Mouse (Mus musculus) brain, adult 2 months (tissue): ENCODE measurements around the gene 1700013G24Rik.
"Not testable (repeated sequence)": the region's sequence is repeated elsewhere in the genome, so short reads cannot be mapped to it uniquely, and the experiment has no call there.

ENCODE experiments used
- DNase-seq: peaks from one replicate; pipeline ENCODE4 v3.0.0; 2011; ENCODE audit warnings: low read depth, low spot score

Gene 1700013G24Rik

DNA sequence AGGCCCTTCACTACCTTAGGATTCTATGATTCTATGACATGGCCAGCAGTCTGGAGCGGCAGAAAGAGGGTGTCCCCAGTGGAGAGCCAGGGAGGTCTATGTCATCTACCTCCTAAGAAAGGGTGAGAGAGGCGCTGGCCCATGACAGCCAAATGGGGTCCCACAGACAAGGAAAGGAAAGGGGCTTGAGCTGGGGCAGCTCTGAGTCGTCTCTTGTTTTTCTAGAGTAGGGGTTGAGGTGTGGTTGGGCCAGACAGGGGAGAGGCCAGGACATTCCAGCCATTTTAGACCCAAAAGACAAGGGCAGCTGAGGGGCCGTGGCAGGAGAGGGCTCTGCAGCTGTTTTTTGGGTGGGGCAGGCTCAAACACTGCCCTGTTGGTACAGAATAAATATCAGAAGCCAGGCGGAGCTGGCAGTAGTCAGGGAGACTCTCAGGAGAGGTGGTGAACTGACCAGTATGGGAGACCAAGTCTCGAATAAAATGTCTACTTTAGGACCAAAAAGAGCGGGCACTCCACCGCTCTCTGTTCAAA lies at the start of gene 1700013G24Rik:
Gene 1700013G24Rik, plus strand, starts transcription at position 51 of the 534 bp plus-strand sequence.
- DNase-seq: no peak

DNA sequence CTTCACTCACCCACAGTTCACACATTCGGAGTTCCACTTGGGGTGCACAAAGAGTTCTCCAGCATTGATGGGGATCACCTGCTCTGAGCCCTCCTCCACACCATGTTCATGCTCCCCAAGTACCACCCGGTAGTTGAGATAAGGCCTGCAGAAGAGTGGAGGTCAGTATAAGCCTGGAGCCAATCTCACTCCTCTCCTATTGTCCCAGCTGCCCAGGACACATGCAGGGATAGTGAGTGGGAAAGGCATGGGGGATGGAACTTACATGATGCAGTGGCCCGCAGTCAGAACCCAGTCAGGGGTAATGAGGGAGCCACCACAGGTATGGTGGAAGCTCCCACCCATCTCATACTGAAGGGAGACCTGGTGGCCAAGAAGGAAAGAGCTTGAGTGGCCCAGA lies 47.5 kb upstream of the 1700013G24Rik start:
- DNase-seq: no peak

- no peak for DNase-seq
These were observed 43.4 kb upstream of the 1700013G24Rik start, which contains the start of gene Cela3a for GRCm38 (mm10) chr4:137409691-137410090. Cela3a (minus strand) TSS chr4:137409791.

GRCm38 (mm10) chr4:137412185-137412709 lies 40.8 kb upstream of the 1700013G24Rik start:
- not testable (repeated sequence) for DNase-seq

DNA sequence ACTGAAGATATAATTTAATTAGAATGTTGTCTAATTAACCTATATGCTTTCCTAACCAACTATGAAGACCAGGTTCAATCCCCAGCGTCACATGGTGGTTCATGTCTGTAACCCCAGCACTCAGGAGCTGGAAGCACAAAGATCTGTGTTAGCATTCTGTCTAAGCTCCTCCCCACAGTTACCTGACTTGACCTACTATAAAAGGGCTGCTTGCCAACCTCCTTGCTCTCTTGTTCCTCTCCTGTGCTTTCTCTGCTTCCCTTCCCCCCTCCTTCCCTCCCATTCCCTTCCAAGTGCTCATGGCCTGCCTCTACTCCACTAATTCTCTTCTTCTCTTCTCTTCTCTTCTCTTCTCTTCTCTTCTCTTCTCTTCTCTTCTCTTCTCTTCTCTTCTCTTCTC lies 38.1 kb upstream of the 1700013G24Rik start:
- no peak for DNase-seq

- DNase-seq: peak; percentile 23
These were observed 35.1 kb upstream of the 1700013G24Rik start for GRCm38 (mm10) chr4:137417712-137418564.

DNA sequence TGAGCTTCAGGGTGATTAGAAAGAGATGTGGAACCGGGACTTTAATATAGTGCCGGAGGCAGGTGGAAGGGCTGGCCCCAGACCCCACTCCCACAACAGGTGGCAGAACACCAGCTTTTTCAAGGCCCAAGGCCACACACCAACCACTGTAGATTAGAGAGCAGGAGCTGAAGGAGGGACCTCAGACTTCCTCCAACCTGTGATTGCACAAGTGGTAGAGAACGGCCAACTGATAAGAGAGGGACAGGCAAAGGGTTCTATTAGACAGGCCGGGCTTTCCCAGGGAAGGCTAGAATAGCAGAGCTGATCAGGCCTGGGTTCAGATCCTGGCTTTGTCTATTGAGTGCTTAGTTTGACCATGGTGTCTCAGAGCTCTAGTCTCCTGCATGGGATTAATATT lies 22.6 kb upstream of the 1700013G24Rik start, which contains the start of gene Cela3b:
Gene Cela3b, minus strand, starts transcription at position 39 of the 400 bp plus-strand sequence.
- no peak for DNase-seq

DNA sequence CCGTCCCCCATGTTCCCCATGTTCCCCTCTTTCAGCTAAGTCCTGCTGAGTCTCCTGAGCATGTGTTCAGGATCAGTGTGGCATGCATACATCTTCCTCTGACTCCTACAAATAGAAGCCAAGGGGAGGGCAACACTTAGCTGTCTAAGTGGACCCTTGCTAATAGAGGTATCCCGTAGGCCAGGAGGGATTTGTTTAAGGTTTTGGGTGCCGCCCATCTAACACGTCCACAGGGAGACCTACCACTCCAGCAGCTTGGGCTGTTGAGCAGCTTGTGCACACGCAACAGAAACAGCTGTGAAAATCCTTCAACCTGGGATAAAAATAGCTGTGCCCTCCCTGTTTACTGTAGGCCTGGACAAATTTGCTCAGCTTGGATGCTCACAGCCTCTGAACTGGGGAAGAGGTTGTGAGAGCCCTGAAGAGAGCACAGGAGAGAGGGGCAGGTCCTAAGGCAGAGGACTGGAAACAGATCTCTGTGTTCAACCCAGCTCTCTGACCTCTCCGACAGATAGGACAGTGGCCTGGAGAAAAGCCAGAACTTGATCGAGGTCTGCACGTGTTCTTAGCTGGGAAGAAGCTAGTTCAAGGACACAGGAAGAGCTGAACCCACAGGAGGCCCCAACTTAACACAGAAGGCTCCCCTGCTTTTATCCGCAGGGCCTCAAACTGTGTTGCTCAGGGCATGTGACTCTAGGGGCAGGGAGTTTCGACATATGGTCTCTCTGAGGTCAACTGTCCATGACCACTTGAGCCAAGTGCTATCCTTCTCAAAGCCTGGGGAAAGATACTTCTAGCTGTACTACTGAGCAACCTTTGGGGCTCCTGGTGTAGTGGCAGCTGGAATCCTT lies 20.2 kb upstream of the 1700013G24Rik start:
- DNase-seq: not testable (repeated sequence)

- DNase-seq: peak; percentile 46
These were observed 16.0 kb upstream of the 1700013G24Rik start for GRCm38 (mm10) chr4:137436979-137437669.

DNA sequence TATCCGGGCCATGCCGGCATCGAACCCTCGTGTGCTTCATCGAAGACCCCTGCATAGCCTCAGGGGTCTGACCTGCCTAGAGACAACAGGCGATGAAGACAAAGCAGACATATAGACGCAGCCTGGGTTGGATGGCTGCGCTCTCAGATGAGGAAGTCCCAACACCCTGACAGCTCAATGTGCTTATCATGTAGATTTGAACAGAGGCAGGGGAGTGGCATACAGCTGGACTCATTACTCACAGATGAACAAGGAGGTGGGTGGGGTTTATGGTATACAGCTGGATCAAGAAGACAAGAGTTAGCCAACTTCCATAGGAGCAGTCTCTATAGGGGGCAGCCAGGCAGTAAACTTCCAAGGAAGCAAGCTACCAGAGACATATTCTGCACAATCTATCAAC lies 14.2 kb upstream of the 1700013G24Rik start:
- no peak for DNase-seq

GRCm38 (mm10) chr4:137441332-137441731 lies 11.8 kb upstream of the 1700013G24Rik start:
- no peak for DNase-seq

DNA sequence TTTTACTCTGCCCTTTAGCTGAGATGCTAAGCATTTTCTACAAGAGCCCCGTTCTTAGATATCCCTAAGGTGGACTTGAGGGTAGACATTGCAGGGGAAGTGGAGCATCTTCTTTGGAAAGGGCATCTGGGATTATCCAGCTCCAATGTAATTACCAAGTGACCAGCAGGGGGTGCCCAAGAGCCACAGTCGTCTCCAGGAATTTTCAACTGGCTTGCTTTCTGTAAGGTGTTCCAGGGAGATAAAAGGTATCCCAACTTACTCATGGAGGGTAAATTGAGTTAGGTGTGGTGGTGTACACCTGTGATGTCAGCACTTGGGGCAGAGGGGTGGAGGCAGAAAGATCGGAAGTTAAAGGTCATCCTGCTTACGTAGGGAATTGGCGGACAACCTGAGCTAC lies 9.5 kb upstream of the 1700013G24Rik start:
- DNase-seq: peak; percentile 76

GRCm38 (mm10) chr4:137445881-137446280 lies 7.2 kb upstream of the 1700013G24Rik start:
- DNase-seq: no peak

GRCm38 (mm10) chr4:137447363-137448196 lies 5.5 kb upstream of the 1700013G24Rik start:
- DNase-seq: no peak

DNA sequence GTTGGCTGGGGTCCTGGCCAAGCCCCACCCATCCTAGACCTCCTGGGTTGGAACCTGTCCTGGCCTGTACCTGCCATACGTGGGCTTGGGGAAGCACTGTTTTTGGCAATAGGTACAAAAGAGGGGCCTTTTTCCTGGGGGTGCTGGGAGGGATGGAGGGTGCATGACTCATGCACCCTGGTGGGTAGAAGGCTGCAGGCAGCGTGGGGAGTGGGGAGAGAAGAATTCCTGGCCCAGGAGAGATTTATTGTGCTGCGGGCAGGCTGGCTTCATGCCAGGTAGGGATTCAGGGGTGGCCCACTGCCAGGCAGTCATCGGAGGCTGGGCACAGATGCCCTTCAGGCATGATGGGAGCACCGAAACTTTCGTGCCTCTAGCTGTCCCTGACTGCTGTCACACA lies 4.9 kb upstream of the 1700013G24Rik start:
- DNase-seq: peak; percentile 50

GRCm38 (mm10) chr4:137448641-137449040 lies 4.4 kb upstream of the 1700013G24Rik start:
- no peak for DNase-seq

DNA sequence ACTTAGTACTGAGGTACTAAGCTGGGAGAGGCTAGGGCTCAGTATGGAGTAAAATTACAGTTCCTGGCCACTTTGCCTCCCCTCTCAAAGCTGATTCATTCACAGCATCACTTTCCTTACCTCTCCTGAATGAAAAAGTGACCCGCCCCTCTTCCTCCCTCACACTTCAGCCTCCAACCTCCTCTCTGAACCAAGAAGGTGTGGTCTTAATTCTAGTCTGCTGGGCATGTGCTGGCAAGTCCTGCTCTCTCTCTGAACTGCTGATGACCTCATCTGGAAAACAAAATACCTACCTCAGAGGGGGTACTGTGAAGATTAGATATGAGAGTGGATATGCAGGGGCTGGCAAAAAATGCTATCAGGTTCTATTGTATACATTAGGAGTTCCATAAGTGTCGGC lies 4.0 kb upstream of the 1700013G24Rik start:
- no peak for DNase-seq

DNA sequence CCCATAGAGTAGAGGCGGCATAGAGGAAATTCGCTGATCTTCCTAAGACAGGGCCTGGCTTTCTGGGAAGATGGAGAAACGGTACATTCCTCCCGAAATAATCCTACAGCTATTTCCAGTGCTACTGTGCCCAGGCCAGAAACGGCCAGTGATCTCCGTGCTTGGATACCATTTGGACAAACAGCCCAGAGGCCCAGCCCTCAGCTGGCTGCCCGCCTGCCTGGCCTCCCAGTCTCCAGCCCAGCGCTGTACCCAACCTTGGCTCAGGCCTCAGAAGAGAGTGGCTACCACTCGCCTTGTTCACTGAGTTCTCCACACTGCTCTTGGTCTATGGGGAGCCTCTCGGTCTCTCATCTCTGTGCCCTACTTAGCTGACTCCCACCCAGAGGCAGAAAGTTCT lies 3.4 kb upstream of the 1700013G24Rik start:
- DNase-seq: no peak

DNA sequence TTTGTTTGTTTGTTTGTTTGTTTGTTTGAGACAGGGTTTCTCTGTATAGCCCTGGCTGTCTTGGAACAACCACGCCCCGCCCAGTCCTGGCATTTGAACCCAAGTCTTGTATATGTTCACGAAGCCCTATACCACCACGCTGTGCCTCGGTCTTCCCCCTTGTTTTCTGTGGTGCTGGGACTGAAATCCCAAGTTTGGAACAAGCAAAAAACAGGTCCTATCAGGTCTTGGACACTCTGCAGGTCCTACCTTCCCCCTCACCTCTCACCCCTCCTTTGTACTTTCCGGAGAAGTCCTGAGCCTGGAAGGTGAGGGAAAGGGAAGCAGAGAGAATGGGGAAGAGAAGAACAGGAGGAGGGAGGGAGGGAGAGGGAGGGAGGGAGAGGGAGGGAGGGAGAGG lies 894 bp upstream of the 1700013G24Rik start:
- no peak for DNase-seq

- DNase-seq: no peak
These were observed 1.5 kb downstream of the 1700013G24Rik start for GRCm38 (mm10) chr4:137454582-137454981.
